Mouse (Mus musculus) embryonic facial prominence, embryonic 15.5 days (tissue): ENCODE data around the gene Plscr4. TPM values are rescaled to one million over a fixed set of nuclear protein-coding genes. Genes with fewer than 3 reads are reported as not detected.

Source experiments
- ATAC-seq: fragments of 200-750 bp; cut with Nextera tagmentation; 2 replicates; pipeline ENCODE4 v1.8.0; 2017; ENCODE audit warnings: low read depth, moderate TSS enrichment; ENCODE audit not compliant: insufficient number of reproducible peaks, low FRiP score, low TSS enrichment
- H3K27ac ChIP-seq: fragments of 300-500 bp; sonication (generic); replicated peaks from 2 replicates; pipeline ENCODE4 v1.5.1; 2015; ENCODE audit warnings: mild to moderate bottlenecking, inconsistent platforms
- H3K27me3 ChIP-seq: fragments of 300-500 bp; sonication (generic); 2 replicates; pipeline ENCODE4 v1.6.1; 2015; ENCODE audit warnings: inconsistent platforms
- H3K36me3 ChIP-seq: fragments of 300-500 bp; sonication (generic); 2 replicates; pipeline ENCODE4 v1.6.1; 2015; ENCODE audit warnings: mild to moderate bottlenecking, inconsistent platforms
- H3K4me1 ChIP-seq: fragments of 300-500 bp; sonication (generic); 2 replicates; pipeline ENCODE4 v1.6.1; 2015; ENCODE audit warnings: inconsistent platforms
- H3K4me2 ChIP-seq: fragments of 300-500 bp; sonication (generic); replicated peaks from 2 replicates; pipeline ENCODE4 v1.6.1; 2015; ENCODE audit warnings: mild to moderate bottlenecking, inconsistent platforms
- H3K4me3 ChIP-seq: fragments of 300-500 bp; sonication (generic); replicated peaks from 2 replicates; pipeline ENCODE4 v1.5.1; 2015; ENCODE audit warnings: mild to moderate bottlenecking, inconsistent platforms
- H3K9ac ChIP-seq: fragments of 300-500 bp; sonication (generic); 2 replicates; pipeline ENCODE4 v1.6.1; 2015; ENCODE audit warnings: inconsistent platforms
- H3K9me3 ChIP-seq: fragments of 300-500 bp; sonication (generic); replicated peaks from 2 replicates; pipeline ENCODE4 v1.6.1; 2016; ENCODE audit warnings: inconsistent platforms
- WGBS: fragments of 180-500 bp; shearing (Covaris S2); methylation state at CpG from one replicate; pipeline ENCODE4 v1.1.7; 2015; 5-methylcytosine and 5-hydroxymethylcytosine counted together
- polyA plus RNA-seq: library from polyadenylated mRNA; unstranded; fragments of >200 nt; fragmentation: Nextera tagmentation; extraction: Ambion mirVana; gene quantifications from 2 replicates; pipeline ENCODE4 v1.2.1, GENCODE M21; 2015

Gene Plscr4
- polyA plus RNA-seq, 1 experiment from 2014 or later = 7.5 TPM

- Histone ChIP-seq H3K27ac (no peak overlapping the region), H3K4me1 (no peaks in the 10 kb centered on the region), H3K9ac (no peak overlapping the region), H3K36me3 (no peaks in the 10 kb centered on the region), H3K4me3 (no peak overlapping the region), H3K27me3 (no peaks in the 10 kb centered on the region), H3K9me3 (no peaks in the 10 kb centered on the region), H3K4me2 (no peak overlapping the region)
- no peak for ATAC-seq
These were observed 54.5 kb downstream of the Plscr4 start for GRCm38 (mm10) chr9:92511696-92512095.

- H3K4me2 ChIP-seq = no peak overlapping the region
- H3K36me3 ChIP-seq = no peaks in the 10 kb centered on the region
- 93% methylated on average over 12 of the region's 12 CpGs for WGBS
- H3K4me1 ChIP-seq = no peaks in the 10 kb centered on the region
- peaks cover 4% of the 10 kb centered on the region for H3K9me3 ChIP-seq
- H3K9ac ChIP-seq = no peak overlapping the region
- ATAC-seq = no peak
- no peaks in the 10 kb centered on the region for H3K27me3 ChIP-seq
- no peak overlapping the region for H3K4me3 ChIP-seq
- no peak overlapping the region for H3K27ac ChIP-seq
These were observed 59.9 kb downstream of the Plscr4 start for GRCm38 (mm10) chr9:92517036-92517435.

DNA sequence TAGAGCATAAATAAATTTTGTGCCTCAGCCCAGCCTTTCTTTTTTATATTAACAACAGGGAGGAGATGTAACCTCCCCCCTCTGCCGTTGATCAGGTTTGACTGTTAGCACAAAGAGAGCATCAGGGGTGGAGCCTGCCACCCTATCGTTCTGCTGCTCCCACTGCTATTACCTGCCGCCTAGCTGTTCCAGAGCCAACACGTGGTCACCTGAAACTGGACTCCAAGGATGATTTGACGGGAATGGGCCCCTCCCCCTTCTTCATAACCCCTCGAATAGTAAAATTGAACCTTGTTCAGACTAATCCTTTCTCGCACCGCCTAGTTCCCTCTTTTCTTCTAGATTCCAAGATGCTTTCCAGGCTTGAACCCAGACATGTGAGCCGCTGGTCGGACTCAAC is 63.6 kb downstream of the Plscr4 start:
- H3K4me2 ChIP-seq = no peak overlapping the region
- H3K27ac ChIP-seq = no peak overlapping the region
- WGBS = 88% methylated on average over 10 of the region's 10 CpGs
- no peak overlapping the region for H3K9ac ChIP-seq
- no peaks in the 10 kb centered on the region for H3K4me1 ChIP-seq
- H3K27me3 ChIP-seq = no peaks in the 10 kb centered on the region
- H3K36me3 ChIP-seq = no peaks in the 10 kb centered on the region
- no peak for ATAC-seq
- peaks cover 4% of the 10 kb centered on the region for H3K9me3 ChIP-seq
- no peak overlapping the region for H3K4me3 ChIP-seq

- no peak for ATAC-seq
- H3K4me3 ChIP-seq = no peak overlapping the region
- H3K36me3 ChIP-seq = no peaks in the 10 kb centered on the region
- H3K4me2 ChIP-seq = no peak overlapping the region
- H3K9ac ChIP-seq = no peak overlapping the region
- H3K4me1 ChIP-seq = no peaks in the 10 kb centered on the region
- H3K27me3 ChIP-seq = no peaks in the 10 kb centered on the region
- WGBS = 72% methylated on average over 4 of the region's 4 CpGs
- no peak overlapping the region for H3K27ac ChIP-seq
- H3K9me3 ChIP-seq = no peaks in the 10 kb centered on the region
These were observed 67.3 kb downstream of the Plscr4 start for GRCm38 (mm10) chr9:92524506-92524905.

- no peak for ATAC-seq
- WGBS = 45% methylated on average over 3 of the region's 3 CpGs
- H3K36me3 ChIP-seq = no peaks in the 10 kb centered on the region
- no peaks in the 10 kb centered on the region for H3K4me1 ChIP-seq
- H3K9ac ChIP-seq = no peak overlapping the region
- H3K27ac ChIP-seq = no peak overlapping the region
- H3K4me3 ChIP-seq = no peak overlapping the region
- no peak overlapping the region for H3K4me2 ChIP-seq
- H3K27me3 ChIP-seq = no peaks in the 10 kb centered on the region
- H3K9me3 ChIP-seq = no peaks in the 10 kb centered on the region
These were observed 72.9 kb downstream of the Plscr4 start for GRCm38 (mm10) chr9:92530055-92530454.

- H3K4me2 ChIP-seq = no peak overlapping the region
- H3K9me3 ChIP-seq = no peaks in the 10 kb centered on the region
- no peaks in the 10 kb centered on the region for H3K27me3 ChIP-seq
- no peak overlapping the region for H3K9ac ChIP-seq
- no peak for ATAC-seq
- no peak overlapping the region for H3K4me3 ChIP-seq
- no peaks in the 10 kb centered on the region for H3K36me3 ChIP-seq
- WGBS = 44% methylated on average over 6 of the region's 6 CpGs
- 0 out of 2 replicates have a peak, but pooled peaks cover under 1% of the 10 kb centered on the region for H3K4me1 ChIP-seq
- H3K27ac ChIP-seq = no peak overlapping the region
These were observed 80.6 kb downstream of the Plscr4 start for GRCm38 (mm10) chr9:92537735-92538134.

DNA sequence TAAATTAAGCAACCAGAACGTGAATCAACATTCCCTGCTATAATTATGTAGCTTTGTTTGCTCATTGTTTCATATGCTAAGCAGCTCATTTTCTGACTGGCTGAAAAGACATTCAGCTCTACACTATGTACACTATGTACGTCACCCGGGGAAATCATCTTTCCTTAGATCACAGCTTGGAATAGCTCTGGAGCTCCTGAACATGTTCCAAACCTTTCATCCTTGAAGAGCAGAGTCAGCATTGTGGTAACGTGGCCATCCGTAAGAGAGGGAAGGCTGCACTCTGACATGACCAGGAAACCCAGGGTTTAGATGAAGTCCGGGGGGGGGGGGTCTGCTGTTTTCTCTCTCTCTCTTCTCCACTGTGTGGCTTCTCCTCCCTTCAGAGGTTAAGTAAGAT is 81.0 kb downstream of the Plscr4 start:
- Histone ChIP-seq H3K27me3 (no peaks in the 10 kb centered on the region), H3K9me3 (no peaks in the 10 kb centered on the region), H3K4me1 (0 out of 2 replicates have a peak, but pooled peaks cover 4% of the 10 kb centered on the region), H3K4me3 (no peak overlapping the region), H3K36me3 (no peaks in the 10 kb centered on the region), H3K9ac (no peak overlapping the region), H3K27ac (no peak overlapping the region), H3K4me2 (no peak overlapping the region)
- 55% methylated on average over 6 of the region's 6 CpGs for WGBS
- no peak for ATAC-seq

Other genes with a start within 250 kb of the Plscr4 start
- 15.3 and 18.9 TPM in 2 replicates for gene Plscr1, start 207.6 kb upstream of the Plscr4 start, polyA plus RNA-seq
- gene Plscr2, start 181.8 kb upstream of the Plscr4 start, polyA plus RNA-seq = 1.5 and 2.1 TPM in 2 replicates
- not detected in 2 replicates for gene 1700057G04Rik, start 148.0 kb upstream of the Plscr4 start, polyA plus RNA-seq
- gene Plod2, start 84.8 kb downstream of the Plscr4 start, polyA plus RNA-seq = 43.5 and 47.5 TPM in 2 replicates